Mouse (Mus musculus) midbrain, embryonic 15.5 days (tissue): ENCODE data around the gene Cdh26. TPM values are rescaled to one million over a fixed set of nuclear protein-coding genes. Genes with fewer than 3 reads are reported as not detected.

Experiments used
- ATAC-seq: fragments of 200-750 bp; cut with Nextera tagmentation; replicated peaks from 2 replicates; pipeline ENCODE4 v1.8.0; 2017; ENCODE audit warnings: moderate TSS enrichment
- H3K27ac ChIP-seq: fragments of 300-500 bp; sonication (generic); 2 replicates; pipeline ENCODE4 v1.5.1; 2015; ENCODE audit warnings: mild to moderate bottlenecking, inconsistent platforms
- H3K27me3 ChIP-seq: fragments of 300-500 bp; sonication (generic); replicated peaks from 2 replicates; pipeline ENCODE4 v1.6.1; 2015; ENCODE audit warnings: inconsistent platforms
- H3K36me3 ChIP-seq: fragments of 300-500 bp; sonication (generic); replicated peaks from 2 replicates; pipeline ENCODE4 v1.6.1; 2015; ENCODE audit warnings: inconsistent platforms
- H3K4me1 ChIP-seq: fragments of 300-500 bp; sonication (generic); 2 replicates; pipeline ENCODE4 v1.6.1; 2015; ENCODE audit warnings: inconsistent platforms
- H3K4me2 ChIP-seq: fragments of 300-500 bp; sonication (generic); 2 replicates; pipeline ENCODE4 v1.6.1; 2015; ENCODE audit warnings: inconsistent platforms, mild to moderate bottlenecking, moderate library complexity
- H3K4me3 ChIP-seq: fragments of 300-500 bp; sonication (generic); 2 replicates; pipeline ENCODE4 v1.5.1; 2015; ENCODE audit warnings: mild to moderate bottlenecking, inconsistent platforms
- H3K9ac ChIP-seq: fragments of 300-500 bp; sonication (generic); 2 replicates; pipeline ENCODE4 v1.6.1; 2015; ENCODE audit warnings: mild to moderate bottlenecking, inconsistent platforms
- H3K9me3 ChIP-seq: fragments of 300-500 bp; sonication (generic); 2 replicates; pipeline ENCODE4 v1.6.1; 2016; ENCODE audit warnings: inconsistent platforms
- WGBS: fragments of 180-500 bp; shearing (Covaris S2); methylation state at CpG from one replicate; pipeline ENCODE4 v1.1.7; 2015; ENCODE audit warnings: mixed read lengths; 5-methylcytosine and 5-hydroxymethylcytosine counted together
- polyA plus RNA-seq: library from polyadenylated mRNA; unstranded; fragments of >200 nt; fragmentation: Nextera tagmentation; extraction: Ambion mirVana; gene quantifications from 2 replicates; pipeline ENCODE4 v1.2.1, GENCODE M21; 2015

The Cdh26 gene
- polyA plus RNA-seq, 1 experiment from 2014 or later, result 0.27 TPM

DNA sequence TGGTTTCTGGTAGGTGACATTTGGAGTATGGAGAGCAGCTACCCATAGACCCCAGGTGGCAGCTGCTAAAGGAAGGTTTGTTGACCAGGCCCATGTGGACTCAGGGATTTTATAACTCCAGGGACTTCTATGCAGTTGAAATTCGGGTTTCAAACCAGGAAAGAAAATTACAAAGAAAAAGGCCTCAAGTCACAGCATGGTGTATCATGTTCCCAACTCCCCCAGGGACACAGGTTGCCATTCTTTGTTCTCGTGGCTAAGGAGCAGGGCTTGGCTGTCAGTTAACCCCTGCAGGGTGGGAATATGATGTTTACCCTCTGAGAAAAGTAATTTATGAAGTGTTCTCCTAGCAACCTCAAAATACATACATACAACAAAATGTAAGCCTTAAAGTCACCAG is 19.9 kb downstream of the Cdh26 start:
- Histone ChIP-seq H3K9ac (no peak overlapping the region), H3K4me1 (peaks cover 5% of the 10 kb centered on the region), H3K4me3 (no peak overlapping the region), H3K27ac (no peak overlapping the region), H3K9me3 (no peaks in the 10 kb centered on the region), H3K27me3 (no peaks in the 10 kb centered on the region), H3K4me2 (no peak overlapping the region), H3K36me3 (no peaks in the 10 kb centered on the region)
- ATAC-seq, result no peak
- WGBS, result 6% methylated on average over 2 of the region's 2 CpGs

GRCm38 (mm10) chr2:178450961-178451360 is 20.6 kb downstream of the Cdh26 start:
- Histone ChIP-seq H3K36me3 (no peaks in the 10 kb centered on the region), H3K27ac (no peak overlapping the region), H3K4me2 (no peak overlapping the region), H3K9me3 (no peaks in the 10 kb centered on the region), H3K9ac (no peak overlapping the region), H3K4me3 (no peak overlapping the region), H3K27me3 (no peaks in the 10 kb centered on the region), H3K4me1 (peaks cover 9% of the 10 kb centered on the region)
- 69% methylated on average over 10 of the region's 10 CpGs for WGBS
- no peak for ATAC-seq

GRCm38 (mm10) chr2:178454664-178455516 is 24.6 kb downstream of the Cdh26 start:
- no peaks in the 10 kb centered on the region for H3K9me3 ChIP-seq
- no peak overlapping the region for H3K4me3 ChIP-seq
- ATAC-seq, result peak; percentile 77
- H3K9ac ChIP-seq, result no peak overlapping the region
- WGBS, result 31% methylated on average over 17 of the region's 17 CpGs
- peaks cover 9% of the 10 kb centered on the region for H3K4me1 ChIP-seq
- peak overlapping the region; percentile 20; the same call in 1 of the 2 replicates for H3K4me2 ChIP-seq
- no peaks in the 10 kb centered on the region for H3K36me3 ChIP-seq
- no peaks in the 10 kb centered on the region for H3K27me3 ChIP-seq
- peak overlapping the region; percentile 39 for H3K27ac ChIP-seq

GRCm38 (mm10) chr2:178457414-178457813 is 27.1 kb downstream of the Cdh26 start:
- no peaks in the 10 kb centered on the region for H3K9me3 ChIP-seq
- no peak overlapping the region for H3K9ac ChIP-seq
- no peak overlapping the region for H3K27ac ChIP-seq
- H3K4me1 ChIP-seq, result peaks cover 9% of the 10 kb centered on the region
- no peak overlapping the region for H3K4me3 ChIP-seq
- no peak for ATAC-seq
- no peak overlapping the region for H3K4me2 ChIP-seq
- no peaks in the 10 kb centered on the region for H3K36me3 ChIP-seq
- 94% methylated on average over 6 of the region's 6 CpGs for WGBS
- no peaks in the 10 kb centered on the region for H3K27me3 ChIP-seq

- 65% methylated on average over 5 of the region's 5 CpGs for WGBS
- no peaks in the 10 kb centered on the region for H3K36me3 ChIP-seq
- H3K27ac ChIP-seq, result no peak overlapping the region
- H3K27me3 ChIP-seq, result no peaks in the 10 kb centered on the region
- H3K4me3 ChIP-seq, result no peak overlapping the region
- H3K4me2 ChIP-seq, result no peak overlapping the region
- no peaks in the 10 kb centered on the region for H3K9me3 ChIP-seq
- H3K9ac ChIP-seq, result no peak overlapping the region
- peaks cover 3% of the 10 kb centered on the region; the same call in 1 of the 2 replicates for H3K4me1 ChIP-seq
- ATAC-seq, result no peak
Measured at GRCm38 (mm10) chr2:178460353-178460752, 30.0 kb downstream of the Cdh26 start.

DNA sequence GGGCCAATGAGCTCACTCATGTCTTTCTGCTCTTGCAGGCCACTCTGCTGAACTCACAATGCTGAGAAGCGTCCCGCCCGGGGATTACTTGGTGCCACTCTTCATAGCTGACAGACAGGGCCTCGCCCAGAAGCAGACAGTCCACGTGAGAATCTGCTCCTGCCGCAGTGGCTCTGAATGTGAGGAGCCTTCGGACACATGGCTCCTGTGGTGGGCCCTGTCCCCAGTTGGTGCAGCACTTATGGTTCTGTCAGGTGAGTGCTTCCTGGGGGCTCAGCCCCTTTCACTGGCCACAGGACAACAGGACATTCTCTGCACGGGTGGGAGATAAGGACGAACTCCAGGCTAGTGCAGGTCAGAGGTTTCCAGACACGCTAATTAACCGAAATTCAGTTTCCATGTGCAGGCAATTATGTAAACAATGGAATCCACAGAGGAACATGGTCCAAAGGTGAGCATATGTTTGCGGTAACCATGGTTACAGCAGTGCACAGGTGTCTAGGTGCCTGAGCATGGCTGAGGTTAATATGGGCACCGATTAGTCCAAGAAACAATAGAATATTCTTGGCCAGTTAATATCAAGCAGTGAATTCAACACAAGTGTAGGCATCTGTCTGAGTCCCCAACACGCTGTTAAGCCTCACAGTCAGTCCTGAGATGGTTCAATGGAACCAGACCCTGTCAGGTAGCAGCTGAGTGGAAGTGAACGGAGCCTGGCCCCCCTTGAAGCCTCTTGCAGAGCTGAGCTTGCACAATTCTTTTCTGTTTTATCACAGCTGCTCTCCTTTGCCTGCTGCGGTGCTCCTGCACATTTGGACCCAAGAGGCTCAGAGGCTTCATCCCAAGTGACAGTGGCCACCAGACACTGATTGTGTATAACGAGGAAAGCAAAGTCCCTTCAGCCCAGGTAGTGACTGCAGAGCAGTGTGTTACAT is 41.5 kb downstream of the Cdh26 start:
- Histone ChIP-seq H3K36me3 (no peaks in the 10 kb centered on the region), H3K9me3 (no peaks in the 10 kb centered on the region), H3K27ac (no peak overlapping the region), H3K4me1 (no peaks in the 10 kb centered on the region; the same call in 1 of the 2 replicates), H3K9ac (no peak overlapping the region), H3K27me3 (no peaks in the 10 kb centered on the region), H3K4me2 (no peak overlapping the region), H3K4me3 (no peak overlapping the region)
- no peak for ATAC-seq
- WGBS, result 74% methylated on average over 17 of the region's 17 CpGs

- Histone ChIP-seq H3K4me3 (no peak overlapping the region), H3K4me1 (no peaks in the 10 kb centered on the region; the same call in 1 of the 2 replicates), H3K27me3 (no peaks in the 10 kb centered on the region), H3K9ac (no peak overlapping the region), H3K9me3 (no peaks in the 10 kb centered on the region), H3K27ac (no peak overlapping the region), H3K36me3 (no peaks in the 10 kb centered on the region), H3K4me2 (no peak overlapping the region)
- ATAC-seq, result no peak
- WGBS, result 64% methylated on average over 10 of the region's 10 CpGs
Measured at GRCm38 (mm10) chr2:178473916-178474315, 43.6 kb downstream of the Cdh26 start.

GRCm38 (mm10) chr2:178477228-178477627 is 46.9 kb downstream of the Cdh26 start:
- Histone ChIP-seq H3K27me3 (no peaks in the 10 kb centered on the region), H3K4me3 (no peak overlapping the region), H3K4me1 (no peaks in the 10 kb centered on the region), H3K27ac (no peak overlapping the region), H3K36me3 (no peaks in the 10 kb centered on the region), H3K9me3 (no peaks in the 10 kb centered on the region), H3K4me2 (no peak overlapping the region), H3K9ac (no peak overlapping the region)
- WGBS, result 68% methylated on average over 2 of the region's 2 CpGs
- ATAC-seq, result no peak

DNA sequence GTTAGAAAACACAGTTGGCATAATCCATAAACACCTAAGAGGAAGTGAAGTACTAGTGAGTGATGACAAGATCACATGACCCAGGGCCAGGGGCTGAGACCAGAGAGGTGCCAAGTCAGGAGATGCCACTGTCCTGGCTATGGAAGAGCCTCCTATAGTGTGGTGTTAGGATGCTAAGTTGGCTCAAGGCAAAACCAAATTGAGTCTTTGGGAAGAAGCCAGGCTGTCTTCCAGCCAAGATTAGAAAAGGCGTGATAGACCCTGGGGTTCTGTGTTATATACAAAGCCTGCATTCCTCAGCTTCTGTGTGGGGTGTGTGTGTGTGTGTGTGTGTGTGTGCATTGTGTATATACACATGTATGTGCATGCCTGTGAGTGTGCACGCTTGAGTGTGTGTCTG is 48.7 kb downstream of the Cdh26 start:
- no peak overlapping the region for H3K4me3 ChIP-seq
- WGBS, result 90% methylated on average over 2 of the region's 2 CpGs
- ATAC-seq, result no peak

DNA sequence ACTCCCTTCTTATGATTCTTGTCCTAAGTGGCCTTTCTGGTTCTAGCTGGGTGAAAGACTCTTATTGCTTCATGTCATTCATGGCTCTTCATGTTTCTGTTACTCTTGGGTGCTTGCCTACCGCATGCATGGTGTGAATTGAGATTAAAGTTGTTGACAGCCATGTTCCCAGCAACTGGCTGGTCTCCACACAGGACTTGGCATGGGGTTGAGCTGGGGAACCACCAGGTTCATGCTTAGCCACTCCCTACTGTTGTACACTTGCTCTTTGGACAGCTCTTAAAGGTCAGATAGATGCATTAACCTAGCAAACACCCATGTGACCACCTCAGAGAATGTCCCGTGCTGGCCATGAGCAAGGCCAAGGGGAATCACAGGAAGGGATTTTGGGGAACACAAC is 50.6 kb downstream of the Cdh26 start:
- Histone ChIP-seq H3K4me3 (no peak overlapping the region), H3K36me3 (no peaks in the 10 kb centered on the region), H3K4me2 (no peak overlapping the region), H3K9me3 (no peaks in the 10 kb centered on the region), H3K9ac (no peak overlapping the region), H3K27ac (no peak overlapping the region), H3K4me1 (no peaks in the 10 kb centered on the region), H3K27me3 (no peaks in the 10 kb centered on the region)
- ATAC-seq, result no peak
- 85% methylated on average over 2 of the region's 2 CpGs for WGBS

More for the DNA sequence above, 48.7 kb downstream of the Cdh26 start:
- Histone ChIP-seq H3K9me3 (no peaks in the 10 kb centered on the region), H3K9ac (no peak overlapping the region), H3K4me1 (no peaks in the 10 kb centered on the region), H3K27ac (no peak overlapping the region), H3K4me2 (no peak overlapping the region), H3K36me3 (no peaks in the 10 kb centered on the region), H3K27me3 (no peaks in the 10 kb centered on the region)

GRCm38 (mm10) chr2:178483462-178483861 is 53.1 kb downstream of the Cdh26 start:
- Histone ChIP-seq H3K4me3 (no peak overlapping the region), H3K27ac (no peak overlapping the region), H3K27me3 (no peaks in the 10 kb centered on the region), H3K9ac (no peak overlapping the region), H3K36me3 (no peaks in the 10 kb centered on the region), H3K9me3 (no peaks in the 10 kb centered on the region), H3K4me2 (no peak overlapping the region), H3K4me1 (no peaks in the 10 kb centered on the region)
- ATAC-seq, result no peak; the same call in 1 of the 2 replicates
- 41% methylated on average over 10 of the region's 10 CpGs for WGBS

DNA sequence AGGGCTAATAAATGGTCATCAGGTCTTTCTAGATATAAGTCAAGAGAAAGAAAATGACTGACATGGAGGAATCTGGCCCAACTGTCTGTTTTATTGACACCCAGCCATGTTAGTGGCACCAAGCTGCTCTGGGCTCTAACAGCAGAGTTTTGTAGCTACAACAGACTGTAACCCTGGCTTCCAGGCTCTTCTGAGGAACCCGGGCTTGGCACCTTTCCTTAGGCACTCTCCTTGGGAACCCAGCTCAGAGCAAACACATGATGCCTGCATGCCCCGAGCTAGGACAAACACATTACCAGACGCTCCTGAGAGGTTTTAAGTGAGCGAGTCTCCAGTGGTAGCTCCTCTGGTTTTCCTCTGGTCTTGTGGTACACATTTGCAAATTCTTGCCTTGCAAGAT is 57.9 kb downstream of the Cdh26 start:
- H3K36me3 ChIP-seq, result no peaks in the 10 kb centered on the region
- WGBS, result 81% methylated on average over 4 of the region's 4 CpGs

More for the DNA sequence above, 57.9 kb downstream of the Cdh26 start:
- Histone ChIP-seq H3K4me3 (no peak overlapping the region), H3K4me1 (no peaks in the 10 kb centered on the region; the same call in 1 of the 2 replicates), H3K27me3 (no peaks in the 10 kb centered on the region), H3K4me2 (no peak overlapping the region), H3K9ac (no peak overlapping the region), H3K27ac (no peak overlapping the region), H3K9me3 (no peaks in the 10 kb centered on the region)
- ATAC-seq, result no peak
